Mouse (Mus musculus): ENCODE measurements around the gene Uhrf2. TPM values are rescaled to one million over a fixed set of nuclear protein-coding genes. Genes with fewer than 3 reads are reported as not detected.
"Not testable (repeated sequence)": the region's sequence is repeated elsewhere in the genome, so short reads cannot be mapped to it uniquely, and the experiment has no call there.

The Uhrf2 gene
- 69.0 and 73.2 TPM in 2 replicates for total RNA-seq (2015; ENCODE audit: low replicate concordance)
- 54.1 and 67.5 TPM in 2 replicates for total RNA-seq (2017; ENCODE audit: low replicate concordance)

- ATAC-seq (replicated peaks; ENCODE audit: low FRiP score, poor library complexity, severe bottlenecking), result peak; percentile 94
Measured at GRCm38 (mm10) chr19:30029894-30030635, at the start of gene Uhrf2. TSS of gene Uhrf2 (plus strand) at chr19:30030513.

- no peak; the same call in 1 of the 2 replicates for ATAC-seq (replicated peaks; ENCODE audit: low FRiP score, poor library complexity, severe bottlenecking)
Measured at GRCm38 (mm10) chr19:29984208-29985005, 45.9 kb upstream of the Uhrf2 start.

- ATAC-seq (replicated peaks; ENCODE audit: low FRiP score, poor library complexity, severe bottlenecking), result no peak
Measured at GRCm38 (mm10) chr19:29986464-29987091, 43.7 kb upstream of the Uhrf2 start.

- no peak for ATAC-seq (replicated peaks; ENCODE audit: low FRiP score, poor library complexity, severe bottlenecking)
Measured at GRCm38 (mm10) chr19:30000406-30001365, 29.6 kb upstream of the Uhrf2 start.

- no peak for ATAC-seq (replicated peaks; ENCODE audit: low FRiP score, poor library complexity, severe bottlenecking)
Measured at GRCm38 (mm10) chr19:30001550-30001949, 28.8 kb upstream of the Uhrf2 start.

GRCm38 (mm10) chr19:30003621-30004020, 26.7 kb upstream of the Uhrf2 start, which contains the start of gene Trpd52l3:
TSS of gene Trpd52l3 (plus strand) at chr19:30003790.
- no peak for ATAC-seq (replicated peaks; ENCODE audit: low FRiP score, poor library complexity, severe bottlenecking)

GRCm38 (mm10) chr19:30006371-30006770, 23.9 kb upstream of the Uhrf2 start:
- no peak for ATAC-seq (replicated peaks; ENCODE audit: low FRiP score, poor library complexity, severe bottlenecking)

- no peak for ATAC-seq (replicated peaks; ENCODE audit: low FRiP score, poor library complexity, severe bottlenecking)
Measured at GRCm38 (mm10) chr19:30010520-30011296, 19.6 kb upstream of the Uhrf2 start.

GRCm38 (mm10) chr19:30014331-30014730, 16.0 kb upstream of the Uhrf2 start:
- no peak for ATAC-seq (replicated peaks; ENCODE audit: low FRiP score, poor library complexity, severe bottlenecking)

GRCm38 (mm10) chr19:30016156-30016555, 14.2 kb upstream of the Uhrf2 start:
- no peak for ATAC-seq (replicated peaks; ENCODE audit: low FRiP score, poor library complexity, severe bottlenecking)

- ATAC-seq (replicated peaks; ENCODE audit: low FRiP score, poor library complexity, severe bottlenecking), result not testable (repeated sequence)
Measured at GRCm38 (mm10) chr19:30023419-30023818, 6.9 kb upstream of the Uhrf2 start.

GRCm38 (mm10) chr19:30029002-30029710, 1.2 kb upstream of the Uhrf2 start:
- ATAC-seq (replicated peaks; ENCODE audit: low FRiP score, poor library complexity, severe bottlenecking), result no peak

- 0 out of 2 replicates have a peak, but pooled peaks have one; percentile 6 for ATAC-seq (replicated peaks; ENCODE audit: low FRiP score, poor library complexity, severe bottlenecking)
Measured at GRCm38 (mm10) chr19:30030636-30031467, 539 bp downstream of the Uhrf2 start.

- ATAC-seq (replicated peaks; ENCODE audit: low FRiP score, poor library complexity, severe bottlenecking), result no peak
Measured at GRCm38 (mm10) chr19:30031468-30031931, 1.2 kb downstream of the Uhrf2 start.

- ATAC-seq (replicated peaks; ENCODE audit: low FRiP score, poor library complexity, severe bottlenecking), result no peak
Measured at GRCm38 (mm10) chr19:30032206-30032605, 1.9 kb downstream of the Uhrf2 start.

GRCm38 (mm10) chr19:30035361-30035760, 5.0 kb downstream of the Uhrf2 start:
- no peak for ATAC-seq (replicated peaks; ENCODE audit: low FRiP score, poor library complexity, severe bottlenecking)

- no peak for ATAC-seq (replicated peaks; ENCODE audit: low FRiP score, poor library complexity, severe bottlenecking)
Measured at GRCm38 (mm10) chr19:30043691-30044090, 13.4 kb downstream of the Uhrf2 start.
